8 mouse cellular contexts compared by ENCODE assay signal in genomic region chr10:128211390-128212108, GRCm38 (mm10). TPM values are rescaled to one million over a fixed set of nuclear protein-coding genes. Genes with fewer than 3 reads are reported as not detected.
DNase-seq lines count a peak whose midpoint lies in the region; ATAC-seq and TF ChIP-seq lines count a peak whose summit lies in the region.

TSS of gene Spryd4 (minus strand) at chr10:128211807.

- ATAC-seq in heart, embryonic 12.5 days (ENCODE audit: insufficient number of reproducible peaks, low FRiP score): peak; percentile 95
- peak; percentile 90 for ATAC-seq in kidney, postnatal 0 days (replicated peaks; ENCODE audit: low FRiP score, low read depth)
- peak; percentile 92 for ATAC-seq in liver, embryonic 11.5 days (replicated peaks; ENCODE audit: low FRiP score)
- peak; percentile 91 for ATAC-seq in stomach, embryonic 15.5 days (ENCODE audit: insufficient read depth, low FRiP score, low read depth)

- WGBS in heart, embryonic 12.5 days: under 1% methylated on average over 30 of the region's 30 CpGs
- WGBS in kidney, postnatal 0 days: under 1% methylated on average over 30 of the region's 30 CpGs
- under 1% methylated on average over 30 of the region's 30 CpGs for WGBS in liver, embryonic 11.5 days
- WGBS in stomach, embryonic 15.5 days: under 1% methylated on average over 30 of the region's 30 CpGs

- H3K79me3 ChIP-seq in C2C12 (ENCODE audit: low read depth): peaks cover 13% of the 10 kb centered on the region

- H3K4me3 ChIP-seq in C2C12 (ENCODE audit: insufficient read depth, poor library complexity, severe bottlenecking): peak within 1 kb of the TSS; percentile 67
- peak within 1 kb of the TSS; percentile 70 for H3K4me3 ChIP-seq in erythroblast, embryonic 14.5 days (replicated peaks)
- peak within 1 kb of the TSS; percentile 77 for H3K4me3 ChIP-seq in heart, embryonic 12.5 days
- H3K4me3 ChIP-seq in kidney, postnatal 0 days (replicated peaks; ENCODE audit: low read depth, low read length): peak within 1 kb of the TSS; percentile 63
- peak within 1 kb of the TSS; percentile 75 for H3K4me3 ChIP-seq in liver, embryonic 11.5 days (ENCODE audit: low read depth, low read length)
- H3K4me3 ChIP-seq in stomach, embryonic 15.5 days (replicated peaks): peak within 1 kb of the TSS; percentile 72

- H3K4me1 ChIP-seq in erythroblast, embryonic 14.5 days (ENCODE audit: control insufficient read depth): peaks cover 34% of the 10 kb centered on the region
- peaks cover 12% of the 10 kb centered on the region for H3K4me1 ChIP-seq in heart, embryonic 12.5 days (replicated peaks)
- no peaks in the 10 kb centered on the region for H3K4me1 ChIP-seq in kidney, postnatal 0 days (replicated peaks; ENCODE audit: insufficient read depth, low read length)
- H3K4me1 ChIP-seq in liver, embryonic 11.5 days (replicated peaks; ENCODE audit: control insufficient read depth, insufficient read depth, low read length): peaks cover 8% of the 10 kb centered on the region
- peaks cover 15% of the 10 kb centered on the region for H3K4me1 ChIP-seq in stomach, embryonic 15.5 days

- peaks cover 26% of the 10 kb centered on the region for H3K79me2 ChIP-seq in C2C12 (ENCODE audit: control insufficient read depth, insufficient read depth)

- peaks cover 6% of the 10 kb centered on the region for H3K36me3 ChIP-seq in C2C12 (ENCODE audit: control insufficient read depth, insufficient read depth)
- peaks cover 13% of the 10 kb centered on the region for H3K36me3 ChIP-seq in erythroblast, embryonic 14.5 days (ENCODE audit: control insufficient read depth)
- peaks cover 12% of the 10 kb centered on the region; the same call in 1 of the 2 replicates for H3K36me3 ChIP-seq in heart, embryonic 12.5 days
- 0 out of 2 replicates have a peak, but pooled peaks cover 7% of the 10 kb centered on the region for H3K36me3 ChIP-seq in kidney, postnatal 0 days (ENCODE audit: insufficient read depth, low read length)
- no peaks in the 10 kb centered on the region for H3K36me3 ChIP-seq in liver, embryonic 11.5 days (ENCODE audit: control insufficient read depth, insufficient read depth, low read length)
- H3K36me3 ChIP-seq in stomach, embryonic 15.5 days: 0 out of 2 replicates have a peak, but pooled peaks cover 2% of the 10 kb centered on the region

- peak within 1 kb of the TSS; percentile 78 for H3ac ChIP-seq in C2C12 (ENCODE audit: control insufficient read depth, insufficient read length, low read depth)

- TF ChIP-seq POLR2A in brain, embryonic 14.5 days (IDR thresholded peaks at IDR 0.05; ENCODE audit: borderline replicate concordance, extremely low read depth, insufficient read depth, insufficient read length, poor library complexity, severe bottlenecking): 0 out of 2 replicates have a peak, but pooled peaks have one; percentile 17

- peak within 1 kb of the TSS; percentile 80 for H3K9ac ChIP-seq in heart, embryonic 12.5 days
- H3K9ac ChIP-seq in kidney, postnatal 0 days (ENCODE audit: low read depth, low read length): peak within 1 kb of the TSS; percentile 69
- peak within 1 kb of the TSS; percentile 79 for H3K9ac ChIP-seq in liver, embryonic 11.5 days (ENCODE audit: low read depth, low read length)
- H3K9ac ChIP-seq in stomach, embryonic 15.5 days: peak within 1 kb of the TSS; percentile 60

- H3K4me2 ChIP-seq in heart, embryonic 12.5 days: peak within 1 kb of the TSS; percentile 97
- peak within 1 kb of the TSS; percentile 93 for H3K4me2 ChIP-seq in kidney, postnatal 0 days (ENCODE audit: low read length)
- H3K4me2 ChIP-seq in liver, embryonic 11.5 days: peak within 1 kb of the TSS; percentile 80
- H3K4me2 ChIP-seq in stomach, embryonic 15.5 days: peak within 1 kb of the TSS; percentile 85

- no peaks in the 10 kb centered on the region for H3K27me3 ChIP-seq in C2C12 (ENCODE audit: control insufficient read depth, insufficient read depth, insufficient read length)
- peaks cover 6% of the 10 kb centered on the region; the same call in 1 of the 2 replicates for H3K27me3 ChIP-seq in erythroblast, embryonic 14.5 days (ENCODE audit: control insufficient read depth)
- H3K27me3 ChIP-seq in heart, embryonic 12.5 days (replicated peaks): peaks cover 11% of the 10 kb centered on the region; the same call in 1 of the 2 replicates
- 0 out of 2 replicates have a peak, but pooled peaks cover 2% of the 10 kb centered on the region for H3K27me3 ChIP-seq in kidney, postnatal 0 days (ENCODE audit: insufficient read depth, low read length)
- H3K27me3 ChIP-seq in liver, embryonic 11.5 days (replicated peaks; ENCODE audit: control insufficient read depth, insufficient read depth, low read length): no peaks in the 10 kb centered on the region
- no peaks in the 10 kb centered on the region for H3K27me3 ChIP-seq in stomach, embryonic 15.5 days (replicated peaks)

- H3K9me3 ChIP-seq in erythroblast, embryonic 14.5 days (ENCODE audit: control insufficient read depth, low read length): no peaks in the 10 kb centered on the region
- no peaks in the 10 kb centered on the region for H3K9me3 ChIP-seq in heart, embryonic 12.5 days (replicated peaks)
- H3K9me3 ChIP-seq in kidney, postnatal 0 days (replicated peaks; ENCODE audit: low read length): no peaks in the 10 kb centered on the region
- no peaks in the 10 kb centered on the region for H3K9me3 ChIP-seq in liver, embryonic 11.5 days (ENCODE audit: control insufficient read depth, low read length)
- no peaks in the 10 kb centered on the region for H3K9me3 ChIP-seq in stomach, embryonic 15.5 days

- no peak for TF ChIP-seq CTCF in C2C12 (IDR thresholded peaks at IDR 0.05; ENCODE audit: control insufficient read depth, insufficient read depth, insufficient read length)
- TF ChIP-seq CTCF in brain, embryonic 14.5 days (IDR thresholded peaks at IDR 0.05; ENCODE audit: borderline replicate concordance, extremely low read depth, insufficient read depth, insufficient read length): peak; percentile 21; the same call in 1 of the 2 replicates
- TF ChIP-seq CTCF in kidney, postnatal 0 days (IDR thresholded peaks at IDR 0.05; ENCODE audit: low read depth): peak; percentile 49

- peak; percentile 96 for DNase-seq in brain, embryonic 14.5 days (ENCODE audit: low read depth)
- peak; percentile 93 for DNase-seq in kidney, postnatal 0 days (ENCODE audit: low spot score)
- DNase-seq in liver, embryonic 11.5 days (ENCODE audit: low spot score): peak; percentile 88
- peak; percentile 92 for DNase-seq in naive thymus-derived CD4-positive, alpha-beta T cell, adult 2 months (ENCODE audit: low read depth)

- H3K27ac ChIP-seq in heart, embryonic 12.5 days (ENCODE audit: poor library complexity, severe bottlenecking): peak within 1 kb of the TSS; percentile 25; the same call in 1 of the 2 replicates
- no peak within 1 kb of the TSS; the same call in 1 of the 2 replicates for H3K27ac ChIP-seq in kidney, postnatal 0 days
- H3K27ac ChIP-seq in liver, embryonic 11.5 days (ENCODE audit: low read depth, low read length): peak within 1 kb of the TSS; percentile 17; the same call in 1 of the 2 replicates
- peak within 1 kb of the TSS; percentile 57; the same call in 1 of the 2 replicates for H3K27ac ChIP-seq in stomach, embryonic 15.5 days

TF ChIP-seq in C2C12, 6 proteins besides CTCF, POLR2A, EP300 and RAD21:
- TF ChIP-seq MYOG (IDR thresholded peaks at IDR 0.05; ENCODE audit: control insufficient read depth, extremely low read depth, insufficient read length): no peak
- TF ChIP-seq MAX (IDR thresholded peaks at IDR 0.05): peak; percentile 96
- TF ChIP-seq CEBPB (IDR thresholded peaks at IDR 0.05; ENCODE audit: low read depth): no peak
- TF ChIP-seq USF1 (IDR thresholded peaks at IDR 0.05; ENCODE audit: low read depth): peak; percentile 99
- TF ChIP-seq FOSL1 (IDR thresholded peaks at IDR 0.05; ENCODE audit: insufficient read depth, low read length, poor library complexity, severe bottlenecking): no peak
- no peak for TF ChIP-seq MYOD1 (IDR thresholded peaks at IDR 0.05; ENCODE audit: control insufficient read depth, insufficient read length, low read depth)

RNA-seq across cellular contexts. Expression of gene Spryd4, which starts in this region (rescaled TPM):
- 13.4 TPM for polyA plus RNA-seq in C2C12 (2012; fragmentation: generic; extraction: Trizol)
- 12.6 and 15.2 TPM in 2 replicates for polyA plus RNA-seq in brain, embryonic 14.5 days (2012; rRNA removed)
- polyA plus RNA-seq in erythroblast, embryonic 14.5 days (2012): 0.10 and 0.18 TPM in 2 replicates
- 35.7 and 36.4 TPM in 2 replicates for polyA plus RNA-seq in heart, embryonic 12.5 days (2016; fragmentation: Nextera tagmentation; extraction: Ambion mirVana)
- polyA plus RNA-seq in kidney, postnatal 0 days (2015; fragmentation: Nextera tagmentation; extraction: Ambion mirVana): 31.5 and 35.1 TPM in 2 replicates
- 32.4 and 37.4 TPM in 2 replicates for polyA plus RNA-seq in liver, embryonic 11.5 days (2014; fragmentation: Nextera tagmentation; extraction: Ambion mirVana)
- 31.1 and 34.6 TPM in 2 replicates for polyA plus RNA-seq in stomach, embryonic 15.5 days (2015; fragmentation: Nextera tagmentation; extraction: Ambion mirVana)

Comparison
In these comparisons a context has a peak if more than half of its experiments do, and no peak if none do; other contexts are left out.
1. RNA of gene Spryd4 (polyA plus RNA-seq): 35.7 to 36.4 TPM in heart, embryonic 12.5 days, 31.5 to 35.1 TPM in kidney, postnatal 0 days, 32.4 to 37.4 TPM in liver, embryonic 11.5 days, 31.1 to 34.6 TPM in stomach, embryonic 15.5 days, 13.4 TPM in C2C12 (single experiment) and 12.6 to 15.2 TPM in brain, embryonic 14.5 days; 0.10 to 0.18 TPM in erythroblast, embryonic 14.5 days; every median in the first group is over 10 times any median in the second.
2. Peak in every context shown above with its lines, with median percentiles within 50 percentile points of each other: H3K4me3 ChIP-seq, DNase-seq, ATAC-seq, H3K4me2 ChIP-seq and H3K9ac ChIP-seq.